Mouse (Mus musculus) cortical plate, adult 2 months (tissue): ENCODE measurements around the gene Krtap4-1.

Source experiments
- CTCF ChIP-seq: fragments of 200-500 bp; IDR thresholded peaks from 2 replicates; pipeline ENCODE4 v1.5.1; 2011; ENCODE audit warnings: mild to moderate bottlenecking, control low read depth, low read length; ENCODE audit not compliant: insufficient read depth; ENCODE audit errors: extremely low read depth
- POLR2A ChIP-seq: fragments of 200-500 bp; IDR thresholded peaks from 2 replicates; pipeline ENCODE4 v1.6.1; 2011; ENCODE audit warnings: mild to moderate bottlenecking, low read length, control low read depth; ENCODE audit not compliant: insufficient read depth; ENCODE audit errors: extremely low read depth

DNA sequence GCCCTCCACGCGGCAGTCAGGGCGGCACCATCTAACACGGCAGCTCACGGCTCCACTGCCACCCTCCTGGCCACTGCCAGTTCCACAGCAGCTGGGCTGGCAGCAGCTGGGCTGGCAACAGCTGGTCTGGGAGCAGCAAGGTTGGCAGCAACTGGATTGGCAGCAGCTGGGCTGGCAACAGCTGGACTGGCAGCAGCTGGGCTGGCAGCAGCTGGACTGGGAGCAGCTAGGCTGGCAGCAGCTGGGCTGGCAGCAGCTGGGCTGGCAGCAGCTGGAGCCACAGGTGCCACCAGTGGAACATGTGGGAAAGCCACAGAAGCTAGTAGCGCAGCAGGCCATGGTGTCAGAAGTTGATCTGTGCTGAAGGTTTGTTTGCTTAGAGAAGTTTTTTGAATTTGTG lies 37.1 kb downstream of the Krtap4-1 start, which contains the start of gene Krtap1-3:
- no peak for TF ChIP-seq CTCF
- TF ChIP-seq POLR2A: no peak
